Mouse (Mus musculus): ENCODE measurements around the gene Zfp536.
"Not testable (repeated sequence)": the region's sequence is repeated elsewhere in the genome, so short reads cannot be mapped to it uniquely, and the experiment has no call there.

Gene Zfp536

DNA sequence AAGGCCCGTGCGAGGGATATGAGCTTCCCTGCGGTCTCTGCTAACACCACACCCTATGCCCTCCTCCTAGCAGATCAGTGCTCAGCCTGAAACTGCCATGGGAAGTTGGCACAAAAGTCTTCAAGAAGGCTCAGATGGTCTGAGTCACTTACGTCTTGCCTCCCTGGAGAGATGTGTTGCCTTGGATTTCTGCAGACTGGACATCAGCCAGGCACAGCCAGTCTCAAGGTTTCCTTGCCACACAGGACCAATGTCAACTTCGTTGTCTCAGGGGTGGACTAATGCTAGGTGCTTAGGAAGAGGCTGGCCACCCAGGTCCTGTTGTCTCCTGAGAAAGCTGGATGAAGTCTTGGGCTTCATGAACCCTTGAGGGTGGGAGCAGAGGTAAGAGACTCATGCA, 14.6 kb downstream of the Zfp536 start:
- DNase-seq (ENCODE audit: inconsistent ontology term): no peak

DNA sequence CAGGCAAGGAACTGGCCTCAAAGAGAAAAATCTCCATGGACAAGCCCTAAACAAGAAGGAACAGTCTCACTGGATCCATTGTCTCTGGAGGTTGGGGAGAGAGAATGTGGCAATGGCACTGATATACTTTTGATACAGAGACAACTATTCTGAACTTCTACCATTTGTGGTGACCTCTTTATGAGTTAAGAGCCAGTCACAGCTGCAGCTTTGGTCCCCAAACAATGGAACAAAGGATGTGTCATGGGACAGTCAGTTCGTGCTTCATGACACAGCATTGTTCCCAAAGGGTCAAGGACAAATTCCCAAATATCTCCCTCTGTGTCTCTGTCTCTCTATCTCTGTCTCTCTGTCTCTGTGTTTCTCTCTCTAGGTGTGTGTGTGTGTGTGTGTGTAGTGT, 20.4 kb downstream of the Zfp536 start:
- DNase-seq (ENCODE audit: inconsistent ontology term): peak; percentile 81

GRCm38 (mm10) chr7:37746133-37746761, 27.2 kb downstream of the Zfp536 start:
- peak; percentile 100 for DNase-seq (ENCODE audit: inconsistent ontology term)

GRCm38 (mm10) chr7:37743350-37743749, 30.1 kb downstream of the Zfp536 start:
- DNase-seq (ENCODE audit: inconsistent ontology term): no peak

- DNase-seq (ENCODE audit: inconsistent ontology term): peak; percentile 46
These were observed 36.2 kb downstream of the Zfp536 start for GRCm38 (mm10) chr7:37737191-37737590.

DNA sequence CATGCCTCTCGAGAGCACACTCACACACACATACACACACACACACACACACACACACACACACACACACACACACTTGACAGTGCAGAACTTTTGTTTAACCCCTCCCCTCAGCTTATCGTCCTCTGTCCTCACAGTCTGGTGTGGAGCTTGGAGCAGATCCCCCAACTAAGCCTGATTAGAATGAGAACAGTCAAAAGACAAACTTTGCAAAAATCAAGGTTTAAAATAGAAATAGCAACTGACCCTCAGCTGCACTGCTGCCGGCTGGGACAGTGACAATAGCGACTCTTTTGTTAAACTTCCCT, 37.1 kb downstream of the Zfp536 start:
- no peak for DNase-seq (ENCODE audit: inconsistent ontology term)

DNA sequence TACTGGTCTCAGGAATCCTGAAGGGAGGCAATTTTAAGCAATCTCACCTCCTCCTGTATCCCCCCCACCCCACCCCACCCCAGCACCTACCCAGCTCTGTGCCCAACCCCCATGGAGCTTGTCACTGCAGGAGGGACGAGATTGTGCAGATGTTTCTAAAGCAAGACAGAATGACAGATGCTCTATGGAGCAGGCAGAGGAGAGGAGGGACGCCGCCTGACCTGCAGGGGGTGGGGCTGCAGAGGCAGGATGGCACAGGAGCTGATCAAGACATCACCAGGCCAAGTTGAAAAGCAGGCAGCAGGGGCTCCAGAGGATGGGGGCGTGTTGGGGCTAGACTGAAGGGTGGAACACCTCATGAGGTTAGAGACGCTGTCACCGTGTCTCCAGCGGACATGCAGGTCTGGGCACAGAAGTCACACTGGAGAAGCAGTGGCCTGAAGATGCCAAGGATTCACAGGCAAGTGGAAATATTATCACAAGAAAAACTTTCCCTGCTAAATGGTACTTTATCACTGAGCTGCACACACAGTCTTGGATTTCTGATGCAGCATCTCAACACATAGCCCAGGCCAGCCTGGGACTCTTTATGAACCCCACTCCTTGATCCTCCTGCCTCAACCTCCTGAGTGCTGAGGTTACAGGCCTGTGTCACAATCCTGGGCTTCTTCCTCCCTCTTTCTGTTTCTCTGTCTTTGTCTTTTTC, 37.6 kb downstream of the Zfp536 start:
- DNase-seq (ENCODE audit: inconsistent ontology term): no peak

DNA sequence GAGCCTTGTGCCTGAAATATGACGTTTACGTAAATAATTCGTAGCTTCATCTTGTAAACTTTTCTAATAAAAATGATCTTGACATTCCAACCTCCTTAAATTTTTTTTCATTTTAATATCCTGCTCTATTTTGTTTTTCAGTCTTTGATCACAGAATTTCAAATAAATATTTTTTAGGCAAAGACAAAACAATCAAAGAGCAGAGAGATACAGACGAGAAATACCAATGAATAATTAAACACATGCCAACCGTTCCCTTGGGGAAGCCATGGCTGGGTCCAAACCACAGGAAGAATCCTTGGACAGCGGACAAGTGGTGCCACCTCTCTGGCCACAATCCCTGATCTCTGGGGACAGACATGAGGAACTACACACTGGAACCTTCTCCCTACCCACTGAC, 38.3 kb downstream of the Zfp536 start:
- peak; percentile 91 for DNase-seq (ENCODE audit: inconsistent ontology term)

DNA sequence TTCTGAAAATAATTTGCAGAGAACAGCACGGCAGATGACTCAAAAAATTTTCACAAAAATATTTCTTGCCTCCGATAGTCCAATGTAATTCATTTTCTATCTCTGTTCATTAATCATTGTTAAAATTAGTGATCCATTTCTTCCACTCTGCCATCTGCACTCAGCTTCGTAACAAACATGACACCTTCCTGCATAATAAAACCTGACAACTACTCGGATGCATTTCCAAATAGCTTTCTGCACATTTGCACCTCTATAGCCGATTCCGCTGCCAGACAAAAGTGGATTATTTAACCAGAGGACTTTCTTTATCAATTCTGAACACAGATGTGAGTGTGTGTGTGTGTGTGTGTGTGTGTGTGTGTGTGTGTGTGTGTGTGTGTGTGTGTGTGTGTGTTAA, 38.9 kb downstream of the Zfp536 start:
- DNase-seq (ENCODE audit: inconsistent ontology term): peak; percentile 70

DNA sequence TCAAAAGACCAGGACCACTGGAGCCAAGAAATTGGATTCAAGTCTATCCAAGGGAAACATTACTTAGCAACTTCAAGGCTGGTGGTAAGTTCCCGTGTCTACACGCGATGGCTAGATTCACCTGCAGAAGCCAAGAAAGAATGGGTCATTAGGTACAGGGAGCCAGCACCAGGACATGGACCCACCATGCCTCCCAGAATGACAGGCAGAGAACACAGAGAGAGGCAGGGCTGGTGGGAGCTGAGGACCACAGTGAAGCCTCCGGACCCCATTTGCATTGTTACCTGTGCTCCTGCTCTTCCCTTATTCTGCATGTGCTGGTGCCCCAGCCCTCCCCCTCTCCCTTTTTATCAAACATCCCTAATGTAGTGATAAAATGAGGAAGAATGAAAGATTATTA, 39.4 kb downstream of the Zfp536 start:
- no peak for DNase-seq (ENCODE audit: inconsistent ontology term)

DNA sequence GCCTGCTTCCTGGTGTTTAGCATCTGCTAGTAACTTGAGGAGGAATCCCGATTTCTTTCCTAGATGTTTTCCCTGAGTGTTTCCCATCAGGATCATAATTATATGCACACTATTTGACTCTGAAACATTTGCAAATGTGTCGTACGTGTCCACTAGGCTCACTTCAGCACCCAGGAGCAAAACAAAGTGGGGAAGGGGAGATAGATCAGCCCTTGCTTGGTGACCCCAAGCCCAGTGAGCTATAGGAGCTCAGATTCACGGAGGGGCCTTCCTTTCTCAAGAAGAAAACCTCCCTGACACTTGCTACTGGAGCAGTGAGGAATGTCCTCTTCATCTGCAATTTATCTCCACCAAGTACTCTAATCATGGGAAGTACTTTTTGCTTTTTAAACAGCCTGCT, 40.7 kb downstream of the Zfp536 start:
- no peak for DNase-seq (ENCODE audit: inconsistent ontology term)

GRCm38 (mm10) chr7:37727746-37728145, 45.7 kb downstream of the Zfp536 start:
- DNase-seq (ENCODE audit: inconsistent ontology term): no peak

- peak; percentile 84 for DNase-seq (ENCODE audit: inconsistent ontology term)
These were observed 49.2 kb downstream of the Zfp536 start for GRCm38 (mm10) chr7:37724002-37724790.

DNA sequence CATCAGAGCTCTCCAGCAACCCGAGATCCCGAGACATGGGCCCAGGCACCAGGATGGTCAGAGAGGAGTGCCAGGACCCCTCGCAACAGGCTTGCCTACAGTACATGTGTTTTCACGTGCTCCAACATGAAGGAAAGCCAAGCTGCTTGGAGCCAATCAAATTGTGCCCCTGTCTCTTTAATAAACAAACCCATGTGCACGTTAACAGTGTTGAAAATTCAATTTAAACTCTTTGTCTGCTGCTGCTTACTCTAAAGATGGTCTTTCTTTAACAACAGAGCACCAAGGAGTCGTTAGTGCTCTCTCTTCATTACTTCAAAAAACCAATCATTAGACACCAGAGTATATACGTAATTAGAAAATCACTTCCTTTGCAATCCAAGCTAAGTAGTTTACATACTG, 50.2 kb downstream of the Zfp536 start:
- no peak for DNase-seq (ENCODE audit: inconsistent ontology term)

GRCm38 (mm10) chr7:37721676-37722075, 51.8 kb downstream of the Zfp536 start:
- DNase-seq (ENCODE audit: inconsistent ontology term): no peak

GRCm38 (mm10) chr7:37718671-37719402, 54.6 kb downstream of the Zfp536 start:
- DNase-seq (ENCODE audit: inconsistent ontology term): no peak

DNA sequence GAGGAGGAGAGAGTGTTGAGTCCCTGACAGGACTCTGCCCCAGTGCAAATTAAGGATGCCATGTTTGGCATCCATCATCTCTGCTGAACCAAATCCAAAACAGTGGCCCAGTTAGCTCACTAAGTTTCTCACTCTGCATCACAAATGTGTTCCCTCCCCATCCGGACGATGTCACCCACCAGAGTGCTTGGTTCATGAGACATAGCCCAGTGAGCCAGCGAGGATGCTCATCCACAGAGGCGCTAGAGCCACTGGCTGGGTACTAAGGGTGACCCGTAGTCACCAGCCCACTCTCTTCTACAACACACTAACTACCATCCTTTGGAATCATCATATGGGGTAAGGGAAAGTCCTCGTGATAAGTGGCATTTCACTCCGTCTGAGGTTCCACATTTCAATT, 56.4 kb downstream of the Zfp536 start:
- peak; percentile 78 for DNase-seq (ENCODE audit: inconsistent ontology term)

DNA sequence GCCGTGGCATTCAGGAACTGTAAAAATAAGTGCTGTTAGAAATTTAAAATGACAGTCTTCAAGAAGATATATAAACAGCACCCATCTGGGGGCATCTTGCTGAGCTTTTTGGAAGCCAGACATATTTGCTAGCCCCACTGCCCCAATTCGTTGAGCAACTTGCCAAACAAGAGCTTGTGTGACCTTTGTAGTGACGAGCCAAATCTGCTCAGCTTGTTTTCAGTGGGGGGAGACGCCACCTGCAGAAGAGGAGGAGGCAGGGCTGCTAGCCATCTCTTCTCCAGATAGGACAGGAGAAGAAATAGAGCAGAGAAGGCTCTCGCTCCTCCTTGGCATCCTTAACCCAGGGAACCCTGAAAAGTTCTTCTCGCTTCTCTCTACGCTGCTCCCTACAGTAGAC, 56.8 kb downstream of the Zfp536 start:
- DNase-seq (ENCODE audit: inconsistent ontology term): no peak

GRCm38 (mm10) chr7:37704464-37704863, 69.0 kb downstream of the Zfp536 start:
- DNase-seq (ENCODE audit: inconsistent ontology term): no peak

GRCm38 (mm10) chr7:37697378-37697777, 76.1 kb downstream of the Zfp536 start:
- not testable (repeated sequence) for DNase-seq (ENCODE audit: inconsistent ontology term)

- peak; percentile 83 for DNase-seq (ENCODE audit: inconsistent ontology term)
These were observed 78.4 kb downstream of the Zfp536 start for GRCm38 (mm10) chr7:37695066-37695465.

DNA sequence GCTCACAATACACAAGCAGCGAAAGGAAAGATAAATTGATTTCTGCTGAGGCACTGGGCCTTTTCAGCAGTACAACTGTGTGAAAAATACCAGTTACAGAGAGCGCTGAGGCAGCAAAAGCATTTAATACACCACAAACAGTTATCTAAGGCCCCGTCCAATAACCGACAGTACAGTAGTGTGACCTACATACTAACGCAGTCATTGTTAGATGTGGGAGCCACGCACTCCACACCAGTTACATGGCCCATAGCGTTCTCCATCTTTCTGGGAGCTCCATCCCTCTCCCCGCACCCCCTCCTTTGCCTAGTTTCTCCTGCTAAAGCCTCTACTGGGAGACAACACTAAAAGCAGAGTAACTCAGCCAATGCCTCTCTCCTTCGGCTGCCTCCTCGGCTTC, 82.8 kb downstream of the Zfp536 start:
- DNase-seq (ENCODE audit: inconsistent ontology term): peak; percentile 77
